Mouse (Mus musculus) spleen, embryonic (tissue): Measurements from ENCODE around the gene Baiap2.

ENCODE experiments used
- CTCF ChIA-PET: fragments of 350-600 bp; sonication (Branson Sonifier 250); formaldehyde crosslinking; loops from one replicate; lab custom pipeline; 2022; lab: Charles Lee

The Baiap2 gene

GRCm38 (mm10) chr11:119942727-119943427, at the start of gene Baiap2:
TSS of gene Baiap2 (plus strand) at chr11:119942763.
- CTCF ChIA-PET = interaction anchor here (0.6 kb wide), 1 partner anchor 451 kb away, joined by 3 read pairs; no protein-coding TSS in a partner anchor

- CTCF ChIA-PET = interaction anchor here (0.6 kb wide), 1 partner anchor 28 kb away, joined by 15 read pairs; no protein-coding TSS in a partner anchor
Observed at GRCm38 (mm10) chr11:119893667-119894236, 48.8 kb upstream of the Baiap2 start.

GRCm38 (mm10) chr11:119894634-119895033, 47.9 kb upstream of the Baiap2 start:
- CTCF ChIA-PET = no interaction called here

GRCm38 (mm10) chr11:119897041-119897440, 45.5 kb upstream of the Baiap2 start:
- CTCF ChIA-PET = no interaction called here

GRCm38 (mm10) chr11:119898976-119899375, 43.6 kb upstream of the Baiap2 start:
- CTCF ChIA-PET = no interaction called here

- CTCF ChIA-PET = no interaction called here
Observed at GRCm38 (mm10) chr11:119901174-119901573, 41.4 kb upstream of the Baiap2 start.

GRCm38 (mm10) chr11:119902891-119903290, 39.7 kb upstream of the Baiap2 start:
- CTCF ChIA-PET = interaction anchor here (0.7 kb wide), 1 partner anchor 22 kb away, joined by 3 read pairs; no protein-coding TSS in a partner anchor

GRCm38 (mm10) chr11:119904621-119905286, 37.8 kb upstream of the Baiap2 start:
- CTCF ChIA-PET = interaction anchor here (0.6 kb wide), 1 partner anchor 60 kb away, joined by 3 read pairs; no protein-coding TSS in a partner anchor

GRCm38 (mm10) chr11:119905794-119906193, 36.8 kb upstream of the Baiap2 start:
- CTCF ChIA-PET = no interaction called here

- CTCF ChIA-PET = no interaction called here
Observed at GRCm38 (mm10) chr11:119907006-119907650, 35.4 kb upstream of the Baiap2 start.

- CTCF ChIA-PET = interaction anchor here (1.8 kb wide), 1 partner anchor 83 kb away, joined by 6 read pairs; no protein-coding TSS in a partner anchor
Observed at GRCm38 (mm10) chr11:119907711-119908110, 34.9 kb upstream of the Baiap2 start.

- CTCF ChIA-PET = interaction anchor here (1.2 to 1.8 kb wide), 3 partner anchors 25 to 83 kb away, joined by 3 to 6 read pairs (median 6); no protein-coding TSS in a partner anchor
Observed at GRCm38 (mm10) chr11:119909436-119909835, 33.1 kb upstream of the Baiap2 start.

GRCm38 (mm10) chr11:119912845-119913244, 29.7 kb upstream of the Baiap2 start:
- CTCF ChIA-PET = interaction anchor here (0.6 to 1.4 kb wide), 3 partner anchors 51 to 765 kb away, joined by 3 to 5 read pairs (median 3); no protein-coding TSS in a partner anchor

GRCm38 (mm10) chr11:119913291-119913934, 29.1 kb upstream of the Baiap2 start, which contains the start of gene Chmp6:
TSS of gene Chmp6 (plus strand) at chr11:119913441.
- CTCF ChIA-PET = interaction anchor here (0.6 kb wide), 1 partner anchor 50 kb away, joined by 3 read pairs; no protein-coding TSS in a partner anchor

- CTCF ChIA-PET = interaction anchor here (1.0 kb wide), 1 partner anchor 26 kb away, joined by 3 read pairs; no protein-coding TSS in a partner anchor
Observed at GRCm38 (mm10) chr11:119913935-119914314, 28.6 kb upstream of the Baiap2 start.

GRCm38 (mm10) chr11:119914381-119914780, 28.2 kb upstream of the Baiap2 start:
- CTCF ChIA-PET = interaction anchor here (1.0 kb wide), 1 partner anchor 26 kb away, joined by 3 read pairs; no protein-coding TSS in a partner anchor

GRCm38 (mm10) chr11:119915666-119916065, 26.9 kb upstream of the Baiap2 start:
- CTCF ChIA-PET = no interaction called here

GRCm38 (mm10) chr11:119916102-119916790, 26.3 kb upstream of the Baiap2 start:
- CTCF ChIA-PET = no interaction called here

- CTCF ChIA-PET = no interaction called here
Observed at GRCm38 (mm10) chr11:119916834-119917469, 25.6 kb upstream of the Baiap2 start.

GRCm38 (mm10) chr11:119918521-119918920, 24.0 kb upstream of the Baiap2 start:
- CTCF ChIA-PET = no interaction called here
